Mouse (Mus musculus) thymus, adult 2 months (tissue): Measurements from ENCODE around the gene Mical2. TPM values are rescaled to one million over a fixed set of nuclear protein-coding genes. Genes with fewer than 3 reads are reported as not detected.

ENCODE experiments used
- DNase-seq: peaks from one replicate; pipeline ENCODE4 v3.0.0; 2021
- H3K27ac ChIP-seq: fragments of 200-500 bp; 2 replicates; pipeline ENCODE4 v1.5.1; 2012; ENCODE audit warnings: low read length, control low read depth; ENCODE audit not compliant: control insufficient read depth, insufficient read depth
- H3K27me3 ChIP-seq: fragments of 200-500 bp; 2 replicates; pipeline ENCODE4 v1.6.1; 2012; ENCODE audit warnings: mild to moderate bottlenecking, low read length, moderate library complexity, mixed read lengths; ENCODE audit not compliant: control insufficient read depth, insufficient read depth
- H3K36me3 ChIP-seq: fragments of 200-500 bp; 2 replicates; pipeline ENCODE4 v1.6.1; 2012; ENCODE audit warnings: mild to moderate bottlenecking, low read length, moderate library complexity; ENCODE audit not compliant: control insufficient read depth, insufficient read depth
- H3K4me1 ChIP-seq: fragments of 200-500 bp; replicated peaks from 2 replicates; pipeline ENCODE4 v1.6.1; 2012; ENCODE audit warnings: low read length; ENCODE audit not compliant: control insufficient read depth, insufficient read depth
- H3K4me3 ChIP-seq: fragments of 200-500 bp; 2 replicates; pipeline ENCODE4 v1.5.1; 2012; ENCODE audit warnings: mild to moderate bottlenecking, low read length, control low read depth, moderate library complexity; ENCODE audit not compliant: control insufficient read depth, insufficient read depth
- CTCF ChIP-seq: fragments of 200-500 bp; IDR thresholded peaks from 2 replicates; pipeline ENCODE4 v1.5.1; 2012; ENCODE audit warnings: mild to moderate bottlenecking, control low read depth, low read length, moderate library complexity, borderline replicate concordance; ENCODE audit not compliant: control insufficient read depth, poor library complexity, insufficient read depth; ENCODE audit errors: extremely low read depth
- POLR2A ChIP-seq: fragments of 200-500 bp; IDR thresholded peaks from 2 replicates; pipeline ENCODE4 v1.6.1; 2012; ENCODE audit warnings: mild to moderate bottlenecking, low read length, control low read depth, moderate library complexity; ENCODE audit not compliant: control insufficient read depth, poor library complexity, insufficient read depth; ENCODE audit errors: extremely low read depth
- WGBS: fragments of 180-500 bp; shearing (Covaris S2); methylation state at CpG from one replicate; pipeline ENCODE4 v1.1.7; 2018; 5-methylcytosine and 5-hydroxymethylcytosine counted together
- polyA plus RNA-seq: library from polyadenylated mRNA; depleted of rRNA; stranded (reverse); fragments of >200 nt; gene quantifications from 2 replicates; pipeline ENCODE4 v1.2.3, GENCODE M21; 2012

The Mical2 gene
- polyA plus RNA-seq, 1 experiment: 3.5 TPM

- 91% methylated on average over 9 of the region's 9 CpGs for WGBS
- no peak overlapping the region for H3K27ac ChIP-seq
- no peak for DNase-seq
- H3K27me3 ChIP-seq: no peaks in the 10 kb centered on the region
- TF ChIP-seq CTCF (no peak), POLR2A (no peak)
- no peaks in the 10 kb centered on the region for H3K4me1 ChIP-seq
- H3K36me3 ChIP-seq: no peaks in the 10 kb centered on the region
- H3K4me3 ChIP-seq: no peak overlapping the region
These were observed 72.4 kb downstream of the Mical2 start for GRCm38 (mm10) chr7:112298032-112298431.

DNA sequence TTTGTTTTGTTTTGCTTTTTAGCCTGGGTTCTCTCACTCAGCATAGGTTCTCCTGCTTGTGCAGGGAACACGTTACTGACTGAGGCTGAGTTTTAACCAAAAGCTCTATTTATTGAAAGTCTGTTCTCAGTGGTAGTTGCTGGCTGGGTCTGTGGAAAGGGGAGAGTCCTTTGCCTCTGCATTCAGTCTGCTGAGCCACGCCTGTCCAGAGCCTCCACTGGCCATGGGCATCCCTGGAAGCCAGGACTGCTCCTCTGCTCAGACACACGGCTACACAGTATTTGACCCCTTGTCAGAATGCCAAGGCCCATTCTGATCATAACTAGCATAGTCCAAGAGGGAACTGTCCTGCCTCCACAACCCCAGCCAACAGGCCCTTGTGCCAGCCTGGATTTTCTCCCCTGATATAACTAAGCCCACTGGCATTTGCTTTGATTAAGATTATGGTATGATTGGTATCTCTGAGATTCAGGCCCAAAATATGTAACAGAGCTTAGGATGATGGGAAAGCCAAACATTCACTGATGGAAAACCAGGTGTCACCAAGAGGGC is 73.3 kb downstream of the Mical2 start:
- Histone ChIP-seq H3K27ac (no peak overlapping the region), H3K27me3 (no peaks in the 10 kb centered on the region), H3K4me1 (no peaks in the 10 kb centered on the region), H3K4me3 (no peak overlapping the region), H3K36me3 (no peaks in the 10 kb centered on the region)
- DNase-seq: no peak
- WGBS: 94% methylated on average over 3 of the region's 3 CpGs
- TF ChIP-seq POLR2A (no peak), CTCF (no peak)

GRCm38 (mm10) chr7:112299521-112300096 is 74.0 kb downstream of the Mical2 start:
- TF ChIP-seq CTCF: no peak
- no peak for TF ChIP-seq POLR2A
- Histone ChIP-seq H3K36me3 (no peaks in the 10 kb centered on the region), H3K27me3 (no peaks in the 10 kb centered on the region), H3K4me1 (no peaks in the 10 kb centered on the region), H3K27ac (no peak overlapping the region), H3K4me3 (no peak overlapping the region)
- 72% methylated on average over 10 of the region's 10 CpGs for WGBS
- DNase-seq: no peak

GRCm38 (mm10) chr7:112300141-112300540 is 74.5 kb downstream of the Mical2 start:
- WGBS: 90% methylated on average over 5 of the region's 5 CpGs
- DNase-seq: no peak
- H3K36me3 ChIP-seq: no peaks in the 10 kb centered on the region
- H3K4me1 ChIP-seq: no peaks in the 10 kb centered on the region
- no peak overlapping the region for H3K27ac ChIP-seq
- H3K4me3 ChIP-seq: no peak overlapping the region
- no peaks in the 10 kb centered on the region for H3K27me3 ChIP-seq
- no peak for TF ChIP-seq CTCF

DNA sequence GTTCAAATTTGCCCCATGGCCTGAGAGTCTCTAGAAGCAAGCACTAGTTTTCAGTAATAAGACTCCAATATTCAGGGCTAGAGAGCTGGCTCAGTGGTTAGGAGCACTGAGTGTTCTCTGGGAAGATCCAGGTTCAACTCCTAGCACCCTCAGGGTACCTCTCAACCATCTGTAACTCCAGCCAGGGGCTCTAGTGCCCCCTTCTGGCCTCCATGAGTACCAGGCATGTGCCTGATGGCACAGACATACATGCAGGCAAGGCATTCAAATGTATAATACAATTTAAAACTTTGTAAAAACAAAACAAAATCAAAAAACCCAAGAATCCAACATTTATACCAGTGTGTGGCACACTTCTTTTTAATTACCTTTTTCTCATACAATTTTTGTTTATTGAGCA is 75.4 kb downstream of the Mical2 start:
- Histone ChIP-seq H3K27me3 (no peaks in the 10 kb centered on the region), H3K4me3 (no peak overlapping the region), H3K36me3 (no peaks in the 10 kb centered on the region), H3K27ac (no peak overlapping the region), H3K4me1 (no peaks in the 10 kb centered on the region)
- no peak for DNase-seq
- TF ChIP-seq POLR2A: no peak
- TF ChIP-seq CTCF: no peak

GRCm38 (mm10) chr7:112304382-112304781 is 78.7 kb downstream of the Mical2 start:
- H3K27ac ChIP-seq: no peak overlapping the region
- no peaks in the 10 kb centered on the region for H3K36me3 ChIP-seq

More at GRCm38 (mm10) chr7:112304382-112304781, 78.7 kb downstream of the Mical2 start:
- no peak for DNase-seq
- TF ChIP-seq POLR2A (no peak), CTCF (no peak)
- Histone ChIP-seq H3K27me3 (no peaks in the 10 kb centered on the region), H3K4me1 (no peaks in the 10 kb centered on the region), H3K4me3 (no peak overlapping the region)
- WGBS: 94% methylated on average over 8 of the region's 8 CpGs
